Comparison of ENCODE assay signal across 14 mouse cellular contexts in genomic region chr13:56010416-56010815, GRCm38 (mm10).
DNase-seq lines count a peak whose midpoint lies in the region; ATAC-seq lines count a peak whose summit lies in the region.
"Had no signal": no experiment of that assay in that cellular context is flagged by ENCODE, and none has a peak within 500 bp of the region (broad histone marks: within the 10 kb centered on the region; RNA-seq: fewer than 3 reads in every experiment).

No protein-coding gene starts in this region.

- peak overlapping the region; percentile 65 for H3K27ac ChIP-seq in forebrain, embryonic 10.5 days
- H3K27ac ChIP-seq in forebrain, embryonic 16.5 days (ENCODE audit: low read length) = no peak overlapping the region
- peak overlapping the region; percentile 46; the same call in 1 of the 2 replicates for H3K27ac ChIP-seq in midbrain, embryonic 10.5 days (replicated peaks)

- 52% methylated on average over 6 of the region's 6 CpGs for WGBS in forebrain, embryonic 10.5 days
- WGBS in forebrain, embryonic 16.5 days = 48% methylated on average over 6 of the region's 6 CpGs
- WGBS in midbrain, embryonic 10.5 days = 56% methylated on average over 6 of the region's 6 CpGs

- intact Hi-C loops in gastrocnemius, postnatal 14 days (cut with DNase I; ENCODE audit: low total_unique reads) = no loop called here

- H3K36me3 ChIP-seq in forebrain, embryonic 10.5 days (replicated peaks) = no peaks in the 10 kb centered on the region
- no peaks in the 10 kb centered on the region for H3K36me3 ChIP-seq in forebrain, embryonic 16.5 days (ENCODE audit: control insufficient read depth, insufficient read depth)
- no peaks in the 10 kb centered on the region for H3K36me3 ChIP-seq in midbrain, embryonic 10.5 days
- H3K36me3 ChIP-seq: G1E had no signal

- no peaks in the 10 kb centered on the region for H3K27me3 ChIP-seq in forebrain, embryonic 10.5 days (ENCODE audit: poor library complexity, severe bottlenecking)
- no peaks in the 10 kb centered on the region for H3K27me3 ChIP-seq in forebrain, embryonic 16.5 days (replicated peaks; ENCODE audit: control insufficient read depth, insufficient read depth, low read length)
- H3K27me3 ChIP-seq in midbrain, embryonic 10.5 days (ENCODE audit: low read depth, poor library complexity, severe bottlenecking) = no peaks in the 10 kb centered on the region

- peaks cover 19% of the 10 kb centered on the region for H3K4me1 ChIP-seq in forebrain, embryonic 10.5 days
- peaks cover 11% of the 10 kb centered on the region for H3K4me1 ChIP-seq in forebrain, embryonic 16.5 days (replicated peaks; ENCODE audit: control insufficient read depth, insufficient read depth, low read length)
- peaks cover 19% of the 10 kb centered on the region for H3K4me1 ChIP-seq in midbrain, embryonic 10.5 days

- peak; percentile 37 for DNase-seq in forebrain, embryonic 10.5 days (ENCODE audit: extremely low spot score, low spot score)
- peak; percentile 27 for DNase-seq in right cerebral cortex, postnatal 4 days
- DNase-seq in right cerebral cortex, adult 2 months (ENCODE audit: low spot score in 2 of 2) = no peak
- peak; percentile 38 for DNase-seq in midbrain, embryonic 10.5 days (ENCODE audit: low spot score)
- no peak for DNase-seq in thymus, adult 18-20 months
- no peak for DNase-seq in spleen, postnatal 36 days (ENCODE audit: low spot score in 2 of 2)
- no peak for DNase-seq in gastrocnemius, postnatal 14 days
- DNase-seq: adrenal gland, postnatal 14 days; lung, adult 2 months; thymus, postnatal 14 days had no signal

- H3K4me2 ChIP-seq in forebrain, embryonic 16.5 days (ENCODE audit: low read length) = no peak overlapping the region

- no peak overlapping the region for H3K9ac ChIP-seq in forebrain, embryonic 16.5 days (replicated peaks; ENCODE audit: low read depth, low read length)

- H3K9me3 ChIP-seq in forebrain, embryonic 10.5 days = no peaks in the 10 kb centered on the region
- H3K9me3 ChIP-seq in forebrain, embryonic 16.5 days (ENCODE audit: control insufficient read depth, low read length) = no peaks in the 10 kb centered on the region
- H3K9me3 ChIP-seq in midbrain, embryonic 10.5 days (replicated peaks) = no peaks in the 10 kb centered on the region
- H3K9me3 ChIP-seq: G1E had no signal

- no peak for ATAC-seq in forebrain, embryonic 16.5 days
- ATAC-seq: intestine, postnatal 0 days had no signal

- H3K4me3 ChIP-seq in forebrain, embryonic 10.5 days = no peak overlapping the region
- no peak overlapping the region for H3K4me3 ChIP-seq in forebrain, embryonic 16.5 days (replicated peaks; ENCODE audit: low read length)
- H3K4me3 ChIP-seq in midbrain, embryonic 10.5 days = no peak overlapping the region
- H3K4me3 ChIP-seq: myocyte had no signal

Comparison
In these comparisons a context has a peak if more than half of its experiments do, and no peak if none do; other contexts are left out.
1. DNase-seq: peak in forebrain, embryonic 10.5 days (single experiment), right cerebral cortex, postnatal 4 days (single experiment) and midbrain, embryonic 10.5 days (single experiment); none in right cerebral cortex, adult 2 months (0 of 2), thymus, adult 18-20 months (0 of 2), spleen, postnatal 36 days (0 of 2) and gastrocnemius, postnatal 14 days (single experiment).